Mouse (Mus musculus): ENCODE data around the gene Def8.

DNA sequence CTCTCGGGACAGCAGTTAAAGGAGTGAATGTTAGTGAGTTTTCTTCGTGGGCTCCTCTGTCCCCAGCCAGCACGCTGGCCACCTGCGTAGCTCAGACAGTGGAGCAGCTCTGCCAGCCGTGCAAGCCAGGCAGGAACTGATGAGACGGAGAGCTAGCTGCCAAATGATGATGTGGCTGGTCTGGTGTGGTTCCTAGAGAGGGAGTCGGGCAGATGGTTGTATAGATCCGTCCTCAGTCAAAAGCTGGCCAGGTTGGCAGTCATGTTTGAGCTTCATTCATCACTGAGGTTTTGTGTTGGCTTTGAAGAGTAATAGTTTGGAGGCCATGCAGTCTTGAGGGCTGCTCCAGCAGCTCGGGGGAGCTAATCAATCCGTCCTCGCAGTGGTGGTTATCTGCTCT, 75.6 kb downstream of the Def8 start:
- TF ChIP-seq POLR2A (IDR thresholded peaks at IDR 0.05; ENCODE audit: insufficient read depth, low read length), result no peak
- no peak for TF ChIP-seq CTCF (IDR thresholded peaks at IDR 0.05; ENCODE audit: low read depth, low read length)

Measured in ES-Bruce4 (cell line).